In genomic region chr1:100801041-100801440, GRCm38 (mm10) we compare ENCODE assay signal across 23 mouse cellular contexts.
A peak's percentile ranks its signal among the peaks of the same experiment; 100 is the strongest.
DNase-seq lines count a peak whose midpoint lies in the region; ATAC-seq and TF ChIP-seq lines count a peak whose summit lies in the region.
"Had no signal": no experiment of that assay in that cellular context is flagged by ENCODE, and none has a peak within 500 bp of the region (broad histone marks: within the 10 kb centered on the region; RNA-seq: fewer than 3 reads in every experiment).

No protein-coding gene starts in this region.

- H3K27ac ChIP-seq in hindbrain, embryonic 13.5 days, result no peak overlapping the region
- H3K27ac ChIP-seq in hindbrain, embryonic 10.5 days, result no peak overlapping the region
- no peak overlapping the region for H3K27ac ChIP-seq in midbrain, postnatal 0 days (ENCODE audit: low read depth, low read length)
- no peak overlapping the region for H3K27ac ChIP-seq in midbrain, embryonic 13.5 days
- H3K27ac ChIP-seq in neural tube, embryonic 14.5 days (ENCODE audit: low read depth, low read length), result no peak overlapping the region
- H3K27ac ChIP-seq: forebrain, embryonic 10.5 days; forebrain, embryonic 13.5 days; gastrocnemius, adult 2 months; heart, embryonic 15.5 days had no signal

- H3K4me2 ChIP-seq in hindbrain, embryonic 13.5 days, result no peak overlapping the region
- no peak overlapping the region for H3K4me2 ChIP-seq in midbrain, postnatal 0 days (ENCODE audit: low read depth, low read length, poor library complexity, severe bottlenecking)
- no peak overlapping the region for H3K4me2 ChIP-seq in midbrain, embryonic 13.5 days (replicated peaks)
- H3K4me2 ChIP-seq in neural tube, embryonic 14.5 days (ENCODE audit: low read depth, low read length), result no peak overlapping the region
- H3K4me2 ChIP-seq: forebrain, embryonic 13.5 days; heart, embryonic 12.5 days; heart, embryonic 15.5 days had no signal

- ATAC-seq in hindbrain, embryonic 13.5 days (ENCODE audit: low FRiP score), result peak; percentile 61; the same call in 1 of the 2 replicates
- no peak for ATAC-seq in midbrain, postnatal 0 days (ENCODE audit: low FRiP score)
- ATAC-seq in midbrain, embryonic 13.5 days, result no peak
- peak; percentile 65; the same call in 1 of the 2 replicates for ATAC-seq in neural tube, embryonic 14.5 days (ENCODE audit: low read depth)
- ATAC-seq: activated CD4-positive, CD25-positive, alpha-beta regulatory T cell, adult 4 months; forebrain, embryonic 13.5 days; forebrain, embryonic 16.5 days; intestine, postnatal 0 days had no signal

- no peaks in the 10 kb centered on the region for H3K36me3 ChIP-seq in hindbrain, embryonic 13.5 days
- H3K36me3 ChIP-seq in hindbrain, embryonic 10.5 days, result no peaks in the 10 kb centered on the region
- no peaks in the 10 kb centered on the region for H3K36me3 ChIP-seq in midbrain, postnatal 0 days (ENCODE audit: insufficient read depth, low read length)
- no peaks in the 10 kb centered on the region for H3K36me3 ChIP-seq in midbrain, embryonic 13.5 days
- H3K36me3 ChIP-seq in neural tube, embryonic 14.5 days (ENCODE audit: control insufficient read depth, insufficient read depth, low read length), result no peaks in the 10 kb centered on the region
- H3K36me3 ChIP-seq: forebrain, embryonic 10.5 days; heart, embryonic 12.5 days; heart, embryonic 15.5 days had no signal

- no peak for TF ChIP-seq CTCF in midbrain, postnatal 0 days (IDR thresholded peaks at IDR 0.05)

- H3K27me3 ChIP-seq in hindbrain, embryonic 13.5 days, result no peaks in the 10 kb centered on the region
- no peaks in the 10 kb centered on the region for H3K27me3 ChIP-seq in hindbrain, embryonic 10.5 days (ENCODE audit: insufficient read depth, poor library complexity, severe bottlenecking)
- H3K27me3 ChIP-seq in midbrain, postnatal 0 days (ENCODE audit: insufficient read depth, low read length), result no peaks in the 10 kb centered on the region
- H3K27me3 ChIP-seq in midbrain, embryonic 13.5 days, result no peaks in the 10 kb centered on the region
- no peaks in the 10 kb centered on the region for H3K27me3 ChIP-seq in neural tube, embryonic 14.5 days (ENCODE audit: control insufficient read depth, insufficient read depth, low read length)
- H3K27me3 ChIP-seq: forebrain, embryonic 13.5 days; heart, embryonic 12.5 days; heart, embryonic 15.5 days had no signal

- H3K9me3 ChIP-seq in hindbrain, embryonic 13.5 days, result no peaks in the 10 kb centered on the region
- H3K9me3 ChIP-seq in hindbrain, embryonic 10.5 days, result no peaks in the 10 kb centered on the region
- H3K9me3 ChIP-seq in midbrain, postnatal 0 days (ENCODE audit: low read length), result no peaks in the 10 kb centered on the region
- H3K9me3 ChIP-seq in midbrain, embryonic 13.5 days, result no peaks in the 10 kb centered on the region
- no peaks in the 10 kb centered on the region for H3K9me3 ChIP-seq in neural tube, embryonic 14.5 days (ENCODE audit: control insufficient read depth, low read length)
- H3K9me3 ChIP-seq: forebrain, embryonic 10.5 days; forebrain, embryonic 13.5 days; heart, embryonic 12.5 days; heart, embryonic 15.5 days had no signal

- no peak overlapping the region for H3K4me3 ChIP-seq in hindbrain, embryonic 13.5 days
- no peak overlapping the region for H3K4me3 ChIP-seq in hindbrain, embryonic 10.5 days
- H3K4me3 ChIP-seq in midbrain, postnatal 0 days (ENCODE audit: low read depth, low read length), result no peak overlapping the region
- no peak overlapping the region for H3K4me3 ChIP-seq in midbrain, embryonic 13.5 days (replicated peaks)
- H3K4me3 ChIP-seq in neural tube, embryonic 14.5 days (ENCODE audit: low read depth, low read length), result no peak overlapping the region
- H3K4me3 ChIP-seq: forebrain, embryonic 10.5 days; forebrain, embryonic 13.5 days; gastrocnemius, adult 2 months; heart, embryonic 12.5 days; heart, embryonic 15.5 days had no signal

- 88% methylated on average over 2 of the region's 2 CpGs for WGBS in hindbrain, embryonic 13.5 days
- 80% methylated on average over 2 of the region's 2 CpGs for WGBS in hindbrain, embryonic 10.5 days
- WGBS in midbrain, postnatal 0 days, result 83% methylated on average over 2 of the region's 2 CpGs
- WGBS in midbrain, embryonic 13.5 days, result 84% methylated on average over 2 of the region's 2 CpGs
- WGBS in neural tube, embryonic 14.5 days, result 68% methylated on average over 2 of the region's 2 CpGs

- H3K4me1 ChIP-seq in hindbrain, embryonic 13.5 days (replicated peaks), result no peaks in the 10 kb centered on the region
- no peaks in the 10 kb centered on the region for H3K4me1 ChIP-seq in hindbrain, embryonic 10.5 days (replicated peaks)
- no peaks in the 10 kb centered on the region for H3K4me1 ChIP-seq in midbrain, postnatal 0 days (ENCODE audit: insufficient read depth, low read length)
- H3K4me1 ChIP-seq in midbrain, embryonic 13.5 days (replicated peaks), result no peaks in the 10 kb centered on the region
- no peaks in the 10 kb centered on the region for H3K4me1 ChIP-seq in neural tube, embryonic 14.5 days (ENCODE audit: control insufficient read depth, insufficient read depth, low read length)
- H3K4me1 ChIP-seq: forebrain, embryonic 10.5 days; forebrain, embryonic 13.5 days; heart, embryonic 15.5 days had no signal

- no peak for DNase-seq in hindbrain, embryonic 10.5 days (ENCODE audit: low spot score)
- peak; percentile 19 for DNase-seq in midbrain, postnatal 0 days (ENCODE audit: low spot score)
- no peak for DNase-seq in layer of hippocampus, postnatal 36 days
- DNase-seq: adrenal gland, adult 8-10 months; adrenal gland, postnatal 25 days; cerebellum, adult 18-20 months; cerebellum, adult 9-10 months; cerebellum, postnatal 14 days; gastrocnemius, adult 2 months; gastrocnemius, postnatal 25 days; heart, adult 18-20 months; heart, postnatal 10 days; heart, postnatal 36 days had no signal

- no peak overlapping the region for H3K9ac ChIP-seq in hindbrain, embryonic 13.5 days
- no peak overlapping the region for H3K9ac ChIP-seq in midbrain, postnatal 0 days (replicated peaks; ENCODE audit: low read length, poor library complexity, severe bottlenecking)
- H3K9ac ChIP-seq in midbrain, embryonic 13.5 days (replicated peaks), result no peak overlapping the region
- no peak overlapping the region for H3K9ac ChIP-seq in neural tube, embryonic 14.5 days (replicated peaks; ENCODE audit: low read depth, low read length)
- H3K9ac ChIP-seq: forebrain, embryonic 13.5 days; heart, embryonic 12.5 days; heart, embryonic 15.5 days had no signal

Comparison
In these comparisons a context has a peak if more than half of its experiments do, and no peak if none do; other contexts are left out.
1. ATAC-seq: peak in hindbrain, embryonic 13.5 days (single experiment) and neural tube, embryonic 14.5 days (single experiment); none in midbrain, postnatal 0 days (single experiment) and midbrain, embryonic 13.5 days (single experiment).